ENCODE assay signal across 19 mouse cellular contexts in the genomic region with DNA sequence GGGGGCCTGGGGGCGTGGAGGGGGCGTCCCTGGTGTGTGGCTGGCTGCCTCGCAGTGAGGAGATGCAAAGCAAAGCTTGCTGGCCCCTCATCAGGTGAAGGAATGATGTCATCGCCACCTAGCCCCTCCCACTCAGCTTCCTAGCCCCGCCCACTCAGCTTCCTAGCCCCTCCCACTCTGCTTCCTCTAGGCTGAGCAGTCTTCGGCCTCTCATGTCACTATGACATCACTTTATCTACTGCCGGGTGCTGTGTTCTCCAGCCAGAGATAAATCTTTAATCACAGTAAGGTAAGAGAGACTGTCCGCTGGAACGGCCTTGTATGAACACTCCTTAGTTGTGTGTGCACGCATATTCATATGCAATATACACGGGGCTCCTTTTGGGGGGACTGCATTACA. TPM values are rescaled to one million over a fixed set of nuclear protein-coding genes. Genes with fewer than 3 reads are reported as not detected.
DNase-seq lines count a peak whose midpoint lies in the region; ATAC-seq lines count a peak whose summit lies in the region.
"Had no signal": no experiment of that assay in that cellular context is flagged by ENCODE, and none has a peak within 500 bp of the region (broad histone marks: within the 10 kb centered on the region; RNA-seq: fewer than 3 reads in every experiment).

No protein-coding gene starts in this region.

- H3K4me3 ChIP-seq in kidney, embryonic 15.5 days (replicated peaks), result no peak overlapping the region
- no peak overlapping the region for H3K4me3 ChIP-seq in neural tube, embryonic 14.5 days (ENCODE audit: low read depth, low read length)
- no peak overlapping the region for H3K4me3 ChIP-seq in neural tube, embryonic 15.5 days (replicated peaks)
- H3K4me3 ChIP-seq: embryonic facial prominence, embryonic 10.5 days; forebrain, embryonic 12.5 days; heart, embryonic 13.5 days; hindbrain, embryonic 15.5 days; limb, embryonic 13.5 days; liver, embryonic 13.5 days; megakaryocyte, embryonic 14.5 days had no signal

- H3K9me3 ChIP-seq in kidney, embryonic 15.5 days (replicated peaks), result no peaks in the 10 kb centered on the region
- H3K9me3 ChIP-seq in neural tube, embryonic 14.5 days (ENCODE audit: control insufficient read depth, low read length), result no peaks in the 10 kb centered on the region
- H3K9me3 ChIP-seq in neural tube, embryonic 15.5 days (replicated peaks), result no peaks in the 10 kb centered on the region
- H3K9me3 ChIP-seq: embryonic facial prominence, embryonic 10.5 days; forebrain, embryonic 12.5 days; heart, embryonic 13.5 days; hindbrain, embryonic 15.5 days; limb, embryonic 13.5 days; liver, embryonic 13.5 days had no signal

- no peak overlapping the region for H3K27ac ChIP-seq in kidney, embryonic 15.5 days
- no peak overlapping the region for H3K27ac ChIP-seq in neural tube, embryonic 14.5 days (ENCODE audit: low read depth, low read length)
- no peak overlapping the region for H3K27ac ChIP-seq in neural tube, embryonic 15.5 days (replicated peaks)
- H3K27ac ChIP-seq: embryonic facial prominence, embryonic 10.5 days; forebrain, embryonic 12.5 days; heart, embryonic 13.5 days; limb, embryonic 13.5 days; liver, embryonic 13.5 days had no signal

- DNase-seq in kidney, adult 9 months, result no peak
- DNase-seq in ES-CJ7 (ENCODE audit: low read depth, low spot score), result peak; percentile 74
- DNase-seq in induced T-regulatory cell, adult 2 months (ENCODE audit: low read depth), result peak; percentile 6
- DNase-seq in right cerebral cortex, postnatal 36 days (ENCODE audit: low spot score in 2 of 2), result no peak
- DNase-seq: cerebellum, adult 9-10 months; heart, postnatal 36 days; kidney, adult 2 months; liver, embryonic 13.5 days; midbrain, embryonic 14.5 days; right cerebral cortex, adult 18-20 months had no signal

- H3K4me2 ChIP-seq in kidney, embryonic 15.5 days, result no peak overlapping the region
- no peak overlapping the region for H3K4me2 ChIP-seq in neural tube, embryonic 14.5 days (ENCODE audit: low read depth, low read length)
- no peak overlapping the region for H3K4me2 ChIP-seq in neural tube, embryonic 15.5 days
- H3K4me2 ChIP-seq: forebrain, embryonic 12.5 days; heart, embryonic 13.5 days; hindbrain, embryonic 15.5 days; limb, embryonic 13.5 days; liver, embryonic 13.5 days had no signal

- no peaks in the 10 kb centered on the region for H3K27me3 ChIP-seq in kidney, embryonic 15.5 days
- H3K27me3 ChIP-seq in neural tube, embryonic 14.5 days (ENCODE audit: control insufficient read depth, insufficient read depth, low read length), result no peaks in the 10 kb centered on the region
- H3K27me3 ChIP-seq in neural tube, embryonic 15.5 days (replicated peaks), result no peaks in the 10 kb centered on the region
- H3K27me3 ChIP-seq: hindbrain, embryonic 15.5 days; liver, embryonic 13.5 days had no signal

- 0 out of 2 replicates have a peak, but pooled peaks have one; percentile 54 for ATAC-seq in kidney, embryonic 15.5 days (replicated peaks; ENCODE audit: low FRiP score)
- ATAC-seq in neural tube, embryonic 14.5 days (ENCODE audit: low read depth), result 0 out of 2 replicates have a peak, but pooled peaks have one; percentile 30
- no peak for ATAC-seq in neural tube, embryonic 15.5 days (ENCODE audit: low FRiP score)

- no peaks in the 10 kb centered on the region for H3K36me3 ChIP-seq in kidney, embryonic 15.5 days
- H3K36me3 ChIP-seq in neural tube, embryonic 14.5 days (ENCODE audit: control insufficient read depth, insufficient read depth, low read length), result no peaks in the 10 kb centered on the region
- no peaks in the 10 kb centered on the region for H3K36me3 ChIP-seq in neural tube, embryonic 15.5 days
- H3K36me3 ChIP-seq: embryonic facial prominence, embryonic 10.5 days; forebrain, embryonic 12.5 days; hindbrain, embryonic 15.5 days; limb, embryonic 13.5 days; liver, embryonic 13.5 days had no signal

- peaks cover 13% of the 10 kb centered on the region for H3K4me1 ChIP-seq in kidney, embryonic 15.5 days
- peaks cover 8% of the 10 kb centered on the region; the same call in 1 of the 2 replicates for H3K4me1 ChIP-seq in neural tube, embryonic 14.5 days (ENCODE audit: control insufficient read depth, insufficient read depth, low read length)
- peaks cover 25% of the 10 kb centered on the region for H3K4me1 ChIP-seq in neural tube, embryonic 15.5 days
- H3K4me1 ChIP-seq: liver, embryonic 13.5 days; megakaryocyte, embryonic 14.5 days had no signal

- no peak overlapping the region for H3K9ac ChIP-seq in kidney, embryonic 15.5 days
- H3K9ac ChIP-seq in neural tube, embryonic 14.5 days (replicated peaks; ENCODE audit: low read depth, low read length), result no peak overlapping the region
- H3K9ac ChIP-seq in neural tube, embryonic 15.5 days (replicated peaks), result no peak overlapping the region
- H3K9ac ChIP-seq: forebrain, embryonic 12.5 days; heart, embryonic 13.5 days; hindbrain, embryonic 15.5 days; limb, embryonic 13.5 days; liver, embryonic 13.5 days had no signal

- WGBS in kidney, embryonic 15.5 days, result 56% methylated on average over 11 of the region's 11 CpGs
- WGBS in neural tube, embryonic 14.5 days, result 61% methylated on average over 11 of the region's 11 CpGs
- WGBS in neural tube, embryonic 15.5 days, result 65% methylated on average over 9 of the region's 11 CpGs

RNA-seq across cellular contexts. Expression of a gene that starts 19.3 kb away (rescaled TPM):
- 8.7 and 9.9 TPM in 2 replicates for polyA plus RNA-seq in kidney, embryonic 15.5 days (2015; fragmentation: Nextera tagmentation; extraction: Ambion mirVana)
- polyA plus RNA-seq in neural tube, embryonic 14.5 days (2014; fragmentation: Nextera tagmentation; extraction: Ambion mirVana), result 25.6 and 31.3 TPM in 2 replicates
- polyA plus RNA-seq in neural tube, embryonic 15.5 days (2015; fragmentation: Nextera tagmentation; extraction: Ambion mirVana), result 18.0 and 19.9 TPM in 2 replicates

Comparison
In these comparisons a context has a peak if more than half of its experiments do, and no peak if none do; other contexts are left out.
1. DNase-seq: peak in ES-CJ7 (single experiment) and induced T-regulatory cell, adult 2 months (single experiment); none in kidney, adult 9 months (single experiment) and right cerebral cortex, postnatal 36 days (0 of 2).